Mouse (Mus musculus) midbrain, postnatal 0 days (tissue): ENCODE results near the gene Gskip. TPM values are rescaled to one million over a fixed set of nuclear protein-coding genes. Genes with fewer than 3 reads are reported as not detected.
A peak's percentile ranks its signal among the peaks of the same experiment; 100 is the strongest.

Experiments
- ATAC-seq: fragments of 200-750 bp; cut with Nextera tagmentation; 2 replicates; pipeline ENCODE4 v1.8.0; 2017; ENCODE audit warnings: moderate number of reproducible peaks, mild to moderate bottlenecking, moderate TSS enrichment, moderate library complexity; ENCODE audit not compliant: low FRiP score
- DNase-seq: peaks from one replicate; pipeline ENCODE4 v3.0.0-alpha.2; 2015; ENCODE audit warnings: low spot score
- H3K27ac ChIP-seq: fragments of 300-500 bp; sonication (generic); 2 replicates; pipeline ENCODE4 v1.5.1; 2014; ENCODE audit warnings: low read depth, mild to moderate bottlenecking, low read length, mixed read lengths
- H3K27me3 ChIP-seq: fragments of 300-500 bp; sonication (generic); 2 replicates; pipeline ENCODE4 v1.6.1; 2014; ENCODE audit warnings: low read length, control low read depth, mixed read lengths; ENCODE audit not compliant: insufficient read depth
- H3K36me3 ChIP-seq: fragments of 300-500 bp; sonication (generic); 2 replicates; pipeline ENCODE4 v1.6.1; 2014; ENCODE audit warnings: low read length, control low read depth, mixed read lengths; ENCODE audit not compliant: insufficient read depth
- H3K4me1 ChIP-seq: fragments of 300-500 bp; sonication (generic); 2 replicates; pipeline ENCODE4 v1.6.1; 2014; ENCODE audit warnings: mild to moderate bottlenecking, control low read depth, antibody characterized with exemption, low read length, mixed read lengths; ENCODE audit not compliant: insufficient read depth
- H3K4me2 ChIP-seq: fragments of 300-500 bp; sonication (generic); 2 replicates; pipeline ENCODE4 v1.6.1; 2014; ENCODE audit warnings: low read depth, mild to moderate bottlenecking, low read length, mixed read lengths; ENCODE audit not compliant: poor library complexity, severe bottlenecking
- H3K4me3 ChIP-seq: fragments of 300-500 bp; sonication (generic); 2 replicates; pipeline ENCODE4 v1.5.1; 2014; ENCODE audit warnings: low read depth, mild to moderate bottlenecking, low read length, moderate library complexity
- H3K9ac ChIP-seq: fragments of 300-500 bp; sonication (generic); replicated peaks from 2 replicates; pipeline ENCODE4 v1.6.1; 2014; ENCODE audit warnings: mild to moderate bottlenecking, low read length, moderate library complexity, mixed read lengths; ENCODE audit not compliant: poor library complexity, severe bottlenecking
- H3K9me3 ChIP-seq: fragments of 300-500 bp; sonication (generic); 2 replicates; pipeline ENCODE4 v1.6.1; 2016; ENCODE audit warnings: low read length, control low read depth
- CTCF ChIP-seq: IDR thresholded peaks from 2 replicates; pipeline ENCODE4 v1.5.1; 2016; ENCODE audit warnings: antibody characterized with exemption, mild to moderate bottlenecking
- WGBS: fragments of 180-500 bp; shearing (Covaris S2); extraction: QIAGEN DNeasy Blood & Tissue Kit; methylation state at CpG from one replicate; pipeline ENCODE4 v1.1.7; 2014; 5-methylcytosine and 5-hydroxymethylcytosine counted together
- polyA plus RNA-seq: library from polyadenylated mRNA; unstranded; fragments of >200 nt; fragmentation: Nextera tagmentation; extraction: Ambion mirVana; gene quantifications from 2 replicates; pipeline ENCODE4 v1.2.1, GENCODE M21; 2015
- total RNA-seq: library from RNA; depleted of rRNA; stranded (reverse); fragments of >200 nt; gene quantifications from 2 replicates; pipeline ENCODE4 v1.2.3, GENCODE M21; 2014; rRNA removed

Gskip gene
- total RNA-seq (16.0 and 18.1 TPM in 2 replicates), polyA plus RNA-seq (22.5 TPM in 2 replicates)

DNA sequence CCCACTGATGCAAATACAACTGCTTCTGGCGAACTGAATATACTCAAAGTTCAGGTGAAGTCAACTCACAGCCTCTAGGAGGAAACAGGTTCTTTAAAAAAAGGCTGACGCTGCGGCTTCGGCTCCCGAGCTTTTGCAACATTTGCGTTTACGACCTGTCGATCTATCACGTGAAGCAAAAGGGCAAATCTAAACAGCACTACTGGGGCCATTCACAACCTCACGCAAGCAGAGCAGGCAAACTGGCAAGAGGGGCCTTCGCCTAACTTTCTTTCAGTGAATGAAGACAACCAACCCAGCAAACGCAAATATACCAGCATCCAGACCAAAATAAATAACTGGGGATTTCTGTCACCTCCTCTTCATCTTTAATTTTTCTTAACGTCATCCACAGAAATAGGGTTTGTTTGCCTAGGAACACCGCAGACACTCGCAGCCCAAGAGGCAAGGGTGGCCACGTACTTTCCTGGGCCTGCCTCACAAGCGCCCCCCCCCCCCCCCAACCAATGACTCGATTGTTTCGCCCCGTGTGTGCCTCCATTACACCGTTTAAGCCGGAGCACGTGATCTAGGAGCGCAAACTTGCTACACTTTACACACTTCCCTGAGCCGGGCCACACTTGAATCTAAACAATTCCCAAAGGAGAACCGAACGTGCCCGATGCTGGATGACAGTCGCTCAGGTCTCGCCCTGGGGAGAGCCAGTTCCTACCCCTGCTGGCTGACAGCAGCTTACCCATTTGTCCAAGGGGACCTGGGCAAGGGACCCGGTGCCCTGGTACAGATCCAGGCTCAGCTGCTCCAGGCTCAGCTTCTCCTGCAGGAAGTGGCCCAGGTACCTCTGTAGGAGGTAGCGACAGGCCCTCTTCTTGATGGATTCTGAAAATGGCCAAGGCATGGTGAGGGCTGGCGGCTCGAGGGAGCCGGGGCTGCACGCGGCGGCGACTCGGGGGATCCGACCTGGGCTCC is at the start of gene Gskip:
Gene Gskip, plus strand, starts transcription at position 897 of the 969 bp plus-strand sequence.
- H3K4me2 ChIP-seq, result peak within 1 kb of the TSS; percentile 94
- 1% methylated on average over 41 of the region's 41 CpGs for WGBS
- H3K9ac ChIP-seq, result peak within 1 kb of the TSS; percentile 89
- H3K27me3 ChIP-seq, result no peaks in the 10 kb centered on the region
- peaks cover 10% of the 10 kb centered on the region; the same call in 1 of the 2 replicates for H3K4me1 ChIP-seq
- no peak for TF ChIP-seq CTCF
- DNase-seq, result peak; percentile 42
- peak; percentile 41 for ATAC-seq
- no peaks in the 10 kb centered on the region for H3K9me3 ChIP-seq
- H3K27ac ChIP-seq, result peak within 1 kb of the TSS; percentile 89
- H3K4me3 ChIP-seq, result peak within 1 kb of the TSS; percentile 97
- peaks cover 2% of the 10 kb centered on the region; the same call in 1 of the 2 replicates for H3K36me3 ChIP-seq

DNA sequence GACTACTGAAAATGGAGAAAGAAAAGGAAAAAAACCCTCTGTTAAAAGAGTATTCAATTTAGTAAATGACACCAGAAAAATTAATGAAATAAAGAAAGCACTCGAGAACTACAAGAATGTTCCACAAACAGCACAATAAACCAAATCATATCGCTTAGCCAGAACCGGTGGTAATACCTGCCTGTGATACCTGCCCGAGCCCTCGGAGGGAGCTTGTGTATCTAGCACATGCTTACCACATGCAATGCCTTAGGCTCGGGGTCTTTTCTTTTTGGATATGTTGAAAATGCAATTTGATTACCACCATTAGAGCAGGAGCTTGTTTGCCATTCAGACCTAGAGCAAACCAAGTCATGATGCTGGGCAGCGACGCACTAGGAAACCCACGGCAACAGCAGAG is 48.1 kb upstream of the Gskip start:
- H3K27me3 ChIP-seq, result no peaks in the 10 kb centered on the region
- WGBS, result 94% methylated on average over 9 of the region's 9 CpGs
- no peak for ATAC-seq
- peaks cover 64% of the 10 kb centered on the region for H3K36me3 ChIP-seq
- H3K4me3 ChIP-seq, result no peak overlapping the region
- DNase-seq, result no peak
- no peaks in the 10 kb centered on the region for H3K9me3 ChIP-seq
- H3K4me2 ChIP-seq, result no peak overlapping the region
- no peak for TF ChIP-seq CTCF
- no peak overlapping the region for H3K9ac ChIP-seq
- H3K4me1 ChIP-seq, result no peaks in the 10 kb centered on the region
- no peak overlapping the region for H3K27ac ChIP-seq

DNA sequence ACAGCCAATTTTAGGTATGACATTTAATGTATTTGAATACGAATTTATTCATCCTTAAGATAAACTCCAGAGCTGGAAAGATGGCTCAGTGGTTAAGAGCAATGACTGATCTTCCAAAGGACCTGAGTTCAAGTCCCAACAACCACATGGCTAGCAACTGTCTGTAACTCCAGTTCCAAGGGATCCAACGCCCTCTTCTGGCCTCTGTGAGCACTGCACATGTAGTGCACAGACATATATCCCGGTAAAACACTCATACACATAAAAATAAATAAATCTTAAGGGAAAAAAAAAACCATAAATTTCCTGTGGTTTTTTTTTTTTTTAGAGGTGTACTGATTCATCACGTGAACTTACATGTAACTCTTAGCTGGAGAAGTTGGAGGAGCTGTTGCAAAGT is 47.1 kb upstream of the Gskip start:
- DNase-seq, result no peak
- Histone ChIP-seq H3K4me3 (no peak overlapping the region), H3K27me3 (no peaks in the 10 kb centered on the region), H3K4me1 (no peaks in the 10 kb centered on the region), H3K36me3 (peaks cover 66% of the 10 kb centered on the region), H3K27ac (no peak overlapping the region), H3K9ac (no peak overlapping the region), H3K9me3 (no peaks in the 10 kb centered on the region), H3K4me2 (no peak overlapping the region)
- TF ChIP-seq CTCF, result peak; percentile 46
- no peak for ATAC-seq
- 77% methylated on average over 4 of the region's 4 CpGs for WGBS

DNA sequence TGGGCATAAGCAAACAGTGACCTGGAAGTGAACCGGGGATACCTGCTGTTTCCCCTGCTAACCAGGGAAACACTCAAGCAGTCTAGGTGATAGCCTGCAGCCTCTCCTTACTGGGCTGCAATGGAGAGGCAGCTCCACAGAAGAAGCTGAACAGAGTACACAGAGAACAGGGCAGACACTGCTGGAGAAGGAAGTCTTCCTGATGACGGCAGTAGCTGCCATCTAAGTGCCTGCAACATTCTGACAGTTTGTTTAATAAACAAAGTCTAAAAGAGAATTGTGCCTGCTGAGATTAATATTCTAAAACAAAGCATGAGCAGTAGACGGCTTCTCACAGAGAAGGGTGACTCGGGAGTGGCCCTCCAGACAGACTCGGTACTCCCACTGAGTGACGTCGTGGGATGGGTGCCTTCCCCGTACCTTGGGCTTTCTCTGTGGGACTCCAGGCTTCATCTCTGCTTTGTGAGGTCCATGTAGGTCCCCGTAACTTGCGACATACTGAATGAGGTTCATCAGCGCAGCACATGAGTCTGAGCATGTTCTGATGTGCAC is 41.8 kb upstream of the Gskip start:
- H3K9ac ChIP-seq, result no peak overlapping the region
- peaks cover 79% of the 10 kb centered on the region for H3K36me3 ChIP-seq
- ATAC-seq (no peak), DNase-seq (no peak)
- H3K4me2 ChIP-seq, result no peak overlapping the region
- no peaks in the 10 kb centered on the region for H3K9me3 ChIP-seq
- H3K4me3 ChIP-seq, result no peak overlapping the region
- WGBS, result 92% methylated on average over 11 of the region's 11 CpGs
- no peaks in the 10 kb centered on the region for H3K27me3 ChIP-seq
- H3K27ac ChIP-seq, result no peak overlapping the region
- H3K4me1 ChIP-seq, result no peaks in the 10 kb centered on the region
- TF ChIP-seq CTCF, result no peak

DNA sequence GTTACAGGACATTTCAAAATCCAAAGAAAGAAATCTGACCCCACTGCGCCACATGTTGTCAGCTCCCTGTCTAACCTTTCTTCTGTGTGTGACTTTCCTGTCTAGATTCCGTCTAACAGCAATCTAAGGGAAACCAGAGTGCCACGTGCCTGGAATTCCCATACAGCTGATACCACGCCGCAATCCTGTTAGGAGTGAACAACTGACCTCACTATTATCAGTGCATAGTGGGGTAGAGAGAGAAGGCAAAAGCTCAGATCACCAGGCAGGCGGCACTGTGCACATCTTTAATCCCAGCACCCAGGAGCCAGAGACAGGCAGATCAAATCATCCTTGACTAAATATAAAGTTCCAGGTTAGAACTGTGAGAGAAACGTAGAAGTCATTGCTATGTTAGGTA is 28.8 kb upstream of the Gskip start:
- TF ChIP-seq CTCF, result no peak
- no peak overlapping the region for H3K27ac ChIP-seq
- no peak overlapping the region for H3K4me2 ChIP-seq
- H3K27me3 ChIP-seq, result no peaks in the 10 kb centered on the region
- no peaks in the 10 kb centered on the region for H3K9me3 ChIP-seq
- H3K36me3 ChIP-seq, result peaks cover 66% of the 10 kb centered on the region
- no peak for DNase-seq
- H3K4me3 ChIP-seq, result no peak overlapping the region
- ATAC-seq, result no peak
- no peaks in the 10 kb centered on the region for H3K4me1 ChIP-seq
- no peak overlapping the region for H3K9ac ChIP-seq
- 92% methylated on average over 7 of the region's 7 CpGs for WGBS

DNA sequence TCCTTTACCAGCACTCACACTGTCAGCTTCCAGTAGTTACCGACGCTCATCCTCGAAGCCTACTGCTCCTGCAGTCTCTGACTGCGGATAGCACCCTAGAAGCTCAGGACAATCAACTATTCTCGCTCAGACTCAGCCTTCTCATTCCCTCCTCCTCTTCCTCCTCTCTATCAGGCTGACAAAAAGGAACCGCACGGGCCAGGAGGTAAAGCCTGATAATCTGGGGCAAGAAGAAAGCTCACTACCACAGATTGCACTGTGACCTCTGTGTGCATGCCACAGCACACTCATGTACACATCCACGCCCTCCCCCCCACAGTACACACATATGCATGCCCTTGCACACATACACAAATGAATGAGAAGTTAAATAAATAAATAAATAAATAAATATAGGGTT is 8.4 kb upstream of the Gskip start:
- peaks cover 4% of the 10 kb centered on the region; the same call in 1 of the 2 replicates for H3K36me3 ChIP-seq
- no peak for TF ChIP-seq CTCF
- H3K9ac ChIP-seq, result no peak overlapping the region
- no peak overlapping the region for H3K4me2 ChIP-seq
- H3K27ac ChIP-seq, result no peak overlapping the region
- no peaks in the 10 kb centered on the region for H3K27me3 ChIP-seq
- ATAC-seq, result no peak
- H3K9me3 ChIP-seq, result no peaks in the 10 kb centered on the region
- no peak overlapping the region for H3K4me3 ChIP-seq
- no peak for DNase-seq
- H3K4me1 ChIP-seq, result no peaks in the 10 kb centered on the region
- 96% methylated on average over 8 of the region's 8 CpGs for WGBS
